Mouse (Mus musculus): ENCODE data around the gene Cdc27.
"Not testable (repeated sequence)": the region's sequence is repeated elsewhere in the genome, so short reads cannot be mapped to it uniquely, and the experiment has no call there.

Cdc27 gene

DNA sequence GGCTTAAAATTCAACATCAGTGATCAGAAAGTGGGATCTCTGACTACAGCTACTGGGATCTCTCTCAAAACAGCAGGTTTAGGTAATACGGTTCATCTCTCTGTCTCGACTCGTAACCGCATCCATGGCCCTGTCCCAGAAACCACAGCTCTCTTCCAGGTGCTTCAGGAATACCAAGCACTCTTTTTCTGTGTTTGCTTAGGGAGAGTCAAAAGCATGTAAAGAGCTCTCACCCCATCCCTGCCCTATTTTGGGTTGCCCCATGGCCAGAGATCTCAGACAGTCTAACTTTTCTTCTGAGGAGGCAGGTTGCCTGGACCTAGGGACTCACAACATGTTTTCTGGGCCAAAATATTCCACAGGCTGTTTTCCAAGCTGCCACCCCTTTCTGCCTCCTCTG lies 17.9 kb upstream of the Cdc27 start:
- DNase-seq = no peak

DNA sequence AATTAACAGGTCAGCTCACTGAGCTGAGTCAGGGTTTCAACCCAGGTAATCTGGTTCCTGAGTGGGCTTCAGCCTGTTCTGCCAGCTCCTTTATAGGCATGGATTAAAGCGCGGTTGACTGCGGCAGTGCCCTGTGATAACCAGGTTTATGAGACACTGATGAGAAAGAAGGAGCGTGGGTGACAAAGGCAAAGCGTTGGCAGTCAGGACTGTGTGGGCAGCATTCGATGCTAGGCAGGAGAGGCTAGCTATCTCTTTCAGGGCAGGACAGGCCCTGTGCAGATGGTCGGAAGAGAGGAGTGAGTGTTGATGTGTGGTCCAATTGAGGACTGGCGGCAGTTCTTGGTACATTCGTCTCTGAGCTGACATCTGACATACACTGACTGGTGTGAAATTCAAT lies 17.3 kb upstream of the Cdc27 start:
- no peak for DNase-seq

DNA sequence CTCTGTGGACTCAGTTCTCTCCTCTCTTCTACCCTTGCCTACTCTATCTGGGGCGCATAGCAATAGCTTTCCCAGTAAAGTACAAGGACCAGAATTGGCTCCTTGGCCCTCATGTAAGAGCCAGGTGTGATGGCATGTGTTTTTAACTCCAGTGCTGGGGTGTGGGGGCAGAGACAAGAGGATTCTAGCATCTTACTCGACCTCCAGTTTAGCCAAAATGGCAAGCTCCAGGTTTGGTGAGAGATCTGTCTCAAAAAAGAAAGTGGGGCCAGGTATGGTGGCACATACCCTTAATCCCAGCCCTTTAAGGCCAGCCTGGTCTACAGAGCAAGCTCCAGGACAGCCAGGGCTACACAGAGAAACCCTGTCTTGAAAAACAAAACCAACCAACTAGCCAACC lies 16.4 kb upstream of the Cdc27 start:
- DNase-seq = no peak

DNA sequence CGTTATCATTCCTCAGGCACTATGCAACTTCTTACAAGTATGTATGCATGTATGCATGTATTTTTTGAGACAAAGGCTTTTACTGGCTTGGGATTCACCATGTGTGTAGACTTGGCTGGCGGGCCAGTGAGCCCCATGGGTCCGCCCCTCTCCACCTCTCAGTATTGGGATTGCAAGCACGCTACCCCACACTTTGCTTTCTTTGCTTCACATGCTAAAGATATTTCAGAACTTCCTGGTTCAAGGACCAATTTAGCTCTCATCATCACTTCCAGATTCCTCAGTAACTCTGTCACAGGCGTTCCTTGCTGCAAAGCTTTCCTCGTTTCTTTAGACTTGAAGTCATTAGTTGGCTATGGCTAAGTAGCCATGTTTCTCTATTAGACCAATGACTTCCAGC lies 15.7 kb upstream of the Cdc27 start:
- DNase-seq = no peak

DNA sequence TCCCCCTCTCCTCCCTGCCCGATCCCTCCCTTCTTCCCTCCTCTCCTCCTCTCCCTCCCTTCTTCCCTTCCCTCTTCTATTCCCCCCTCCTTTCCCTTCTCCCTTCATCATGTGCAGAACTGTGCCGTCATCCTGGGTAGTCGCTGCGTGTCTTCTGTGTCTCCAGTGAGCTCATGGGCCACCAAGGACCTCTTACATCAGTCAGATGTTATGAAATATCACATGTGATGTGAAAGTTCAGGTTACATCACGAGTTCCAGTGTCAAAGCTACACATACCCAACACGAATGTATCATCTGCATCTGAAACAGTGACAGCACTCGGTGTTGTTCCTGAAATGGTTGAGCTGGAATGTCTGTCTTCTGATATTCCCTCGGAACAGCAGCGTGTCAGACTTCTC lies 14.8 kb upstream of the Cdc27 start:
- DNase-seq = no peak

GRCm38 (mm10) chr11:104563496-104563895 lies 13.1 kb upstream of the Cdc27 start:
- no peak for DNase-seq

DNA sequence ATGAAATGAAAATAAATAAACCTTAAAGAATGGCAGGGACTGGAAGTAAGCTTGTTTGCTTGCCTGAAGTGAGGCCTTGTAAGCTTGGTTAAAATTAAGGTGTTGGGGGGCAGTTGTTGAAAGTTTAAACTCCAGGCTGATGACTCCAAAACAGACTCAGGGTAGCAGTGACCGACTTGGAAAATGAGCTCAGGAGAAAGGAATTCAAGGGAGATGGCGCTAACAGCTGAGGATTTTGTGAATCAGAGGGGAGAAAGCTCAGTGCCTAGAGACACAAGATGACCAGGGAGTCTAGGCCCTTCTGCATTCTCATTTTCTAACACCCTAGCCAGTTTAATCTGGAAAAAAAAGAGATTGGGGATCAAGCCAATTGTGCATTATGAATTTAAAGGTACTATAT lies 10.6 kb upstream of the Cdc27 start:
- no peak for DNase-seq

DNA sequence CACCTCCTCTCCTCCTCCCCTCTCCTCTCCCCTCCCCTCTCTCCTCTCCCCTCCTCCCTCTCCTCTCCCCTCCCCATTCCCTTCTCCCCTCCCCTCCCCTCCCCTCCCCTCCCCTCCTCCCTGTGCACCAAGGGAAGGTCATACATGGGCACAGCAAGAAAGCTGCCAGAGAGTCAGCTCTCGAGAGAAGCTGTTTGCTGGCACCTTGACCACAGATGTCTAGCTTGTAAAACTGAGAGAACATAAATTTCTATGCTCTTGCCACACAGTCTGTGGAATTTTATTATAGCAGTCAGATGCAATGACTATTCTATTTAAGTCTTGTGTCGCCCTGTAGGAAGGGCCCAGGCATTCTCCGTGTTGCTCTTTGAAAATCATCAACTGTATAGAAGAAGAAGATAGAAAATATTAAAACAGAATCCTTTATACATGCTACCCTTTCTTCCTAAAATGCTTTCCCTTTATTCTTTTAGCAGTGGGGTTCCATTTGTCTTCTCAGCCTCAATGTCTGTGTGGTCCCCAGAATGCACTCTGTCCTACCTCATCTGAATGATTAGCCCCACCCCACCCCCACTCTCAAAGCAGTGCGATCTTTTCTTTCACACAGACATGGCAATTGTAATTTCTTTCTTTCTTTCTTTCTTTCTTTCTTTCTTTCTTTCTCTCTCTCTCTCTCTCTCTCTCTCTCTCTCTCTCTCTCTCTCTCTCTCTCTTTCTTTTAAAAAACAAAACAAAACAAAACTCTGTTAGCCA lies 8.4 kb upstream of the Cdc27 start:
- DNase-seq = no peak

DNA sequence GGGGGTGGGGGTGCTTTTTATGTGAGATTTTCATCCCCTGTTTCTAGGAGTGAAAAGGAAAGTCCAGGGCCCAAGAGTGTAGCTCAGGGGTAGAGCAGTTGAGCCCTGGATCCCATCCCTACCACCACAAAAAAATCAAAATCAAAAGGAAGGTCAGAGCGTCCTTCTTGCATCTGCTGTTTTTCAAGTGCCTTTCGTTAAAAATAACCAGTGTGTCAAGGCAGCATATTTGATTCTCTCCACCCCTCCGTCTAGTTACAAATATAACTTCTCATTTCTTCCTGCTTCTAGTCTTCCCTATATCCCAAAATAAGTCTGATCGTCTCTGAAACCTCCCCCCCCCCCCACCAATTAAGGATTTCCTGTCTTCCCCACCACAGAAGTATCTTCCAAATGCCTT lies 7.6 kb upstream of the Cdc27 start:
- DNase-seq = no peak

DNA sequence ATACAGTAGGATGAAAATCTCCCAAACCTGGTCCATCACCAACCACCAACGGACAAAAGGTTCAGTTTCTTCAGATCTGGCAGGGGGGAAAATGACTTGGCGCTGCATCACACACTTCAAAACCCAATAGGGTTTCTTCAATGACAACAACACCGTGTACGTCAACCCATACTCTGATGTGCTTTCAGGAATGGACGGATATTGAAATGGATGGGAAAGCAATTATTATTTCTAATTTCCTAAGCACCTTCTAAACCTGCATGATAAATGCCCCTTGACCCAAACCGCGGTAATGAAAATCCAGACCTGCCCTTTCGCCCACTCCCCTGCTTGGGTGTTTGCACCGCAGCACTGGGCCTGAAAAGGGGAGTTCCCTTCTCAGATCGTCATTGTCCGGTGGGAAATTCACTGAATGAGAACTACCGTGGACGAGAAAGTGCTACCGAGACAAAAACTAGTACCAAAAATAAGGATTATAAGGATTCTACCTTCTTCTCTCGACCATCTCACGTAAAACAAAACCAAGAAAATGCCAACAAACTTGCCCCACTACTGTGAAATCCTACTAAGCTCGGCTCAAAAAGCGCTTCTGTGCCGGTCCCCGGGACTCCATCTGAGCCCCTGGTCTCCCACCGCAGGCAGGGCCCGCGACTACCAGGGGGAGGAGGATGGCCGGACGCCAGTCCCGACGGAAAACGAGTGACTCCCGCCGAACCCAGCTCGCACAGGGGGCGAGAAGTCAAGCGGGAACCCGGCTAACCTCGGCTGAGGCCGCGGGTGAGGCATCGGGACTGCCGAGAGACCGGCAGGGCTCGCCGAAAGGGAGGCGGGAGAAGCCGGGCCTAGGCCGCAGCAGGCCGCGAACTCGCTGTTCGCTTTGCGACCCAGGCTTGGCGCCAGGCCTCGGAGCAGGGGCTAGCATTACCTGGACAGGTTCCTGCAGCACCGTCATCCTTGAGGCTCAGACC lies 698 bp downstream of the Cdc27 start:
- peak; percentile 76 for DNase-seq

- DNase-seq = no peak
Measured at GRCm38 (mm10) chr11:104547502-104547901, 2.9 kb downstream of the Cdc27 start.

- DNase-seq = no peak
Measured at GRCm38 (mm10) chr11:104544507-104544906, 5.9 kb downstream of the Cdc27 start.

GRCm38 (mm10) chr11:104543337-104543736 lies 7.1 kb downstream of the Cdc27 start:
- DNase-seq = not testable (repeated sequence)

GRCm38 (mm10) chr11:104539811-104540210 lies 10.6 kb downstream of the Cdc27 start:
- DNase-seq = no peak

DNA sequence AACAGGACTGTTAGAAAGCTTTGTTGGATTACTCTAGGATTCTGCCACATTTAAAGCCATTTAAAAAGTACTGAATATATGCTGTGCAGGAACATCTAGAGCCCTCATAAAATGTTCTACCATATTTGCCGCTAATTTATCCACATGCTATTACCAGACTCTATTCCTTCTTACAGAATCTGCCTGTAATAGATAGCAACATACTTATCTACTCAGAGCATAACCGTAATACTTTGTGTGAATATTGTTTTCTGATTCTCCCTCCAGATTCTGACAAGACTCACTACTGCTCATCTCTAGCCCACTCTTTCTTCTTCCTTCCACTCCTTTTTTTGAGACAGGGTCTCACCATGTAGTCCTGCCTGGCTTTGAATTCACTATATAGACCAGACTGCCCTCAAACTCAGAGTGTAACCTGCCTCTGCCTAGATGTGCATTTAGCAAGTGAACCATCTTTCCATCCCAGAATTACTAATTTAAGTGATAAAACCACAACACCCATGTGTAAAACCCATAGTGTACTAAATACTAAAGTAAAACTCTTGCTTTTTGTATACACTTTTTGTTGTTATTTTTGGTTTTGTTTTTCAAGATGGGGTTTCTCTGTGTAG lies 12.4 kb downstream of the Cdc27 start:
- DNase-seq = no peak

- DNase-seq = no peak
Measured at GRCm38 (mm10) chr11:104536843-104537242, 13.6 kb downstream of the Cdc27 start.

- DNase-seq = no peak
Measured at GRCm38 (mm10) chr11:104525935-104526334, 24.5 kb downstream of the Cdc27 start.

- DNase-seq = no peak
Measured at GRCm38 (mm10) chr11:104512436-104512835, 38.0 kb downstream of the Cdc27 start.

DNA sequence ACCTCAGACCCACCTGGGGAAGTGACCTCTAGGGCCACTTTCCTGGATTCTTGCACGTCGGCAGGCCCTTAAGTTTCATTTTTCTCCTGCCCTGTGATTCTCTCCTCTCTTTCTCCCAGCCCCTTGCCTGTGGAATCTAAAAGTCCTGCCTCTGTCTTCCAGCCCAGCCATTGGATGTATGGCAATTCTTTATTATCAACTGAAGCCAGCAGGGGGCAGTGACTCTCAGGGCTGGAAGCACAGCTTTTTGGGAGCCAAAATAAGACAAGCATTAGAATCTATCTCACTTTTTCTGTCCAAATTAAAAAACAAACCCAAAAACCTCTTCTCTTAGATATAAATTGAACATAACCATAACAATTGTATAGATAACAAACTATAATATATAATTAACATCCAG lies 39.8 kb downstream of the Cdc27 start:
- DNase-seq = peak; percentile 22

GRCm38 (mm10) chr11:104508455-104508854 lies 42.0 kb downstream of the Cdc27 start:
- no peak for DNase-seq

DNA sequence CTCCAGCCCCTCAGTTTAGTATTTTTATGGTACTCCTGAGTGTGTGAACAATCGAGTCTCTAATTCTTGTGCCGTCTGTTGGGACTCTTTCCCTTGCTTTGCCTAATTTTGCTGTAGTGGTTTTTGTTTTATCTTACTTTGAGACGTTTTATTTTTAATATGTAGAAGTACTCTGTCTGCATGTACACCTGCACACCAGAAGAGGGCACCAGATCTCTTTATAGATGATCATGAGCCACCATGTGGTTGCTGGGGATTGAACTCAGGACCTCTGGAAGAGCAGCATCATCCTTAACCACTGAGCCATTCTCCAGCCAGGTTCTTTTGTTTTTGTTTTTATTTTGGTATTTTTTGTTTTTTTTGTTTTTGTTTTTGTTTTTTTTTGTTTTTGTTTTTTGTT lies 62.1 kb downstream of the Cdc27 start:
- DNase-seq = no peak

DNA sequence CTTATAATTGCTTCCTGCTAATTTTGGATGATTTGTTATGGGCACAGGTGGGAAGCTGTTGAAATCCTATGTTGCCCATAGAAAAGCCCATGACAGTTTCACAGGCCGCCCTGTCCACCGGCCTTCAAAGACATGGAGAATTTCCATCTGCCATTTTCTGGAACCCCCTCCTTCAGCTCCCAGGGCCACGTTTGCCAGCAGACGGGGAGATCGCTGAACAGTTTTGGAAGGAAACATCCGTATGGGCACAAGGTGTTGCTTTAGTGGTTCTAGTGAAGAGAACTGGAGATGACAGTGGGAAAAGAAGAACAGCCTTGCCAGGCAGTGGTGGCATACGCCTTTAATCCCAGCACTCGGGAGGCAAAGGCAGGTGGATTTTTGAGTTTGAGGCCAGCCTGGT lies 68.4 kb downstream of the Cdc27 start:
- DNase-seq = no peak

DNA sequence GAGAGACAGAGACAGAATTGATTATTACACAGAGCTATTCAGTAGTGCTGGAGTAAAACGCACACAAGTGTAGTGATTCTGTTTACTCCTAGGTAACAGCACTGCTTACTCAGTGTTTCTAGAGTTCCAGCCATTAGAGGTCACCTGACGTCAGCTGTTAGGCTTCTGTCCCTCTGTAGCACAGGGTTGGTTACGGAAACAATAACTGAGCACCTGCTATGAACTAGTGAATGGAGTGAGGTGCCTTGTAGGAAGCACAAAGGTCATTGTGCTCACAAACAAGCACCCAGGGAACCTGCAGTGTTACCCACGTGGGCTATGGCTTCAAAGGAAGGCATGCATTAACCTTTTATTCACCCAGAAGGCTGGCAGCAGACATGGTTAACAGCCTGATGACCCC lies 70.9 kb downstream of the Cdc27 start:
- no peak for DNase-seq

GRCm38 (mm10) chr11:104469371-104469835 lies 81.0 kb downstream of the Cdc27 start:
- peak; percentile 90 for DNase-seq

Data from right cerebral cortex, postnatal 14 days (tissue).